Mouse (Mus musculus): Measurements from ENCODE around the gene Gosr2. TPM values are rescaled to one million over a fixed set of nuclear protein-coding genes. Genes with fewer than 3 reads are reported as not detected.
A peak's percentile ranks its signal among the peaks of the same experiment; 100 is the strongest.

Gene Gosr2
- polyA plus RNA-seq, 1 experiment = 21.0 TPM

DNA sequence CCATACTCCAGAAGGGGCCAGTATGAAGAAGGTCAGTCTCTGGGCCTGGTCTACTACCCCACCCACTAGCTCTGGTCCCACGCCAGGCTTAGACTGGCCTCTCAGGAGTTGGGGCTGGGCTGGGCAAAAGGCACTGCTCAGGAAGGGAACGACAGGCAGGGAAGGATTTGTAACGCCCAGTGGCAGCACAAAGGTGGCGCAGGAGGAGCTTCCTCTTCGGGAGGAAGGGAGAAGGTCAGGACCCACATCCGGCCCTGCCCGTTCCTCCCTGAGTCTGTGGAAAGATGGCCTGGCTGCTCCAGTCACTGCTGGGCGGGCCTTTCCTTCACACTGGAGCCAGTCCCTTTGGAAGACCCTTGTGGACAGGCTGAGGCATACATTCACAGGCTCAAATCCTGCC lies 9.3 kb upstream of the Gosr2 start:
- no peak overlapping the region for H3K4me3 ChIP-seq (replicated peaks; ENCODE audit: control insufficient read depth, low read depth, low read length)
- TF ChIP-seq POLR2A (IDR thresholded peaks at IDR 0.05; ENCODE audit: borderline replicate concordance, control insufficient read depth, low read depth, low read length) (no peak), CTCF (IDR thresholded peaks at IDR 0.05; ENCODE audit: control insufficient read depth, insufficient read depth, low read length) (no peak)
- WGBS = 26% methylated on average over 8 of the region's 8 CpGs
- no peaks in the 10 kb centered on the region; the same call in 1 of the 2 replicates for H3K4me1 ChIP-seq (ENCODE audit: control insufficient read depth, insufficient read depth, low read length)
- H3K27ac ChIP-seq (ENCODE audit: control insufficient read depth, insufficient read depth, low read depth, low read length, poor library complexity) = no peak overlapping the region

DNA sequence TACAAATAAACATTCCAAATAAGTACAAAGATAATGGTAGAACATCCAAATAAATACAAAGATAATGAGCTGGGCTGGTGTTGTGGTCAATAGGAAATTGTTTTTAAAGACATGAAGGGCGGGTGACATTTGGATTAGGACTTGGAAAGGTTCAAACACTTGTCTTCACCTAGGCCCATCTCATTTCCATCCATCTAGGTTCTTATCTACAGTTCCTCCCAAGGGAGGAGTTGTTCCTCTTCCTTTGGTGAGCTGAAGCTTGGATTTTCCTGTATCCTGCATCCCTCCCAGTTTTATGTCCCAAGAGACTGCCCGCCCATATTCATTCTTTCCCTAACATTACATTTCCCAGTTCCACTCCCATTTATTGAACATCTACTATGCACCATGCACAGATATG lies 528 bp upstream of the Gosr2 start:
- TF ChIP-seq POLR2A (IDR thresholded peaks at IDR 0.05; ENCODE audit: borderline replicate concordance, control insufficient read depth, low read depth, low read length) (no peak), CTCF (IDR thresholded peaks at IDR 0.05; ENCODE audit: control insufficient read depth, insufficient read depth, low read length) (no peak)
- WGBS = 79% methylated on average over 2 of the region's 2 CpGs
- no peak overlapping the region for H3K27ac ChIP-seq (ENCODE audit: control insufficient read depth, insufficient read depth, low read depth, low read length, poor library complexity)

DNA sequence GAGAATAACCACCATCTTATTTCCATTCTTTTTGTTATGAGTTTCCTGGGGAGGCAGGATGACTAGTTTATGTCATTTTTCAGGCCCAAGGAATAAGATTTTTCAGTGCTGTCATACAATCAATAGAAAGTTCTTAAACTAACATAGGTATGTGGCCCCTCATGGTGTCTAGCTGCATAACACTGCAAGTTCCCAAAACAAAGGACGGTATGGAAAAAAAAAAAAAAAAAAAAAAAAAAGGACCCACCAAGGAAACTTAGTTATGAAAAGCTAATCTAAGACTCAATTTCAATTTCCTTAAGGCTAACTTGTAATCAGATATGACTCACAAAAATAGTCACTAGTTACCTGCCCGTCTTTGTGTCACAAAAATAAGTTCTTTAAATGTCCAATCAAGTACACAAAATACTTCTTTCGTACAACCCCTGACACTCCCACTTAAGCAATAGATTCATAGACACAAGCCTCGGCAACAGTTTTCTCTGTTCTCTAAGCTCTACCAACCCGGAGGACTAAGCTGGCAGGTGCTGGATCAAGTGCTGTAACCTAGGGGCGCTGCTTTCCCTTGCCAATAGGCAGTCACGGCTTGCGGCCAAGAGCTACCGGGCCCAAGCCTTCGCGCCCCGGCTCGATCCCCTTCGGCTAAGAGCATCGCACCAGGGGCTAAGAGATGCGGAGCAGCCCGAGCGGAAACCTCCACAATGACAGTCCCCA lies 690 bp downstream of the Gosr2 start:
- 0% methylated on average over 18 of the region's 18 CpGs for WGBS
- TF ChIP-seq CTCF (IDR thresholded peaks at IDR 0.05; ENCODE audit: control insufficient read depth, insufficient read depth, low read length) (no peak), POLR2A (IDR thresholded peaks at IDR 0.05; ENCODE audit: borderline replicate concordance, control insufficient read depth, low read depth, low read length) (no peak)
- peaks cover 2% of the 10 kb centered on the region; the same call in 1 of the 2 replicates for H3K4me1 ChIP-seq (ENCODE audit: control insufficient read depth, insufficient read depth, low read length)

More for the DNA sequence above, 528 bp upstream of the Gosr2 start:
- Histone ChIP-seq H3K4me1 (ENCODE audit: control insufficient read depth, insufficient read depth, low read length) (peaks cover 2% of the 10 kb centered on the region; the same call in 1 of the 2 replicates), H3K4me3 (replicated peaks; ENCODE audit: control insufficient read depth, low read depth, low read length) (peak overlapping the region; percentile 93)

DNA sequence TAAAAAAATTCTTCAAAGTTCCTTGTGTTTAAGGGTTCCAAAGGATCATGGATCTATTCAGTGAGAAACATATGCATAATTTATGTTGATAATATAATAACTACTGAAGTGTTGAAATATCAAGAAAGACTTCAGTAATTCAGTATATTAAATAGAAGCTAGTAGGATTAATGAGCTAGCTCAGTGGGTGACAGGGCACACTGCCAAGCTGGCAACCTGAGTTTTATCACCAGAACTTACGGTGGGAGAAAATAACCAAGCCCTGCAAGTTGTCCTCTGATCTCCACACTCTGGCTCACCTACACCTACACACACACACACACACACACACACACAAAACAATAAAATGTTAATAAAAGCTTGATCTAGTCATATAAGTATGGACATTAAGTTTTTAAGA lies 4.5 kb downstream of the Gosr2 start:
- Histone ChIP-seq H3K27ac (ENCODE audit: control insufficient read depth, insufficient read depth, low read depth, low read length, poor library complexity) (no peak overlapping the region), H3K4me1 (ENCODE audit: control insufficient read depth, insufficient read depth, low read length) (peaks cover 2% of the 10 kb centered on the region; the same call in 1 of the 2 replicates), H3K4me3 (replicated peaks; ENCODE audit: control insufficient read depth, low read depth, low read length) (no peak overlapping the region)
- no peak for TF ChIP-seq CTCF (IDR thresholded peaks at IDR 0.05; ENCODE audit: control insufficient read depth, insufficient read depth, low read length)
- WGBS = 53% methylated on average over 1 of the region's 1 CpGs

More for the DNA sequence above, 690 bp downstream of the Gosr2 start:
- Histone ChIP-seq H3K4me3 (replicated peaks; ENCODE audit: control insufficient read depth, low read depth, low read length) (peak overlapping the region; percentile 93), H3K27ac (ENCODE audit: control insufficient read depth, insufficient read depth, low read depth, low read length, poor library complexity) (peak overlapping the region; percentile 99)

DNA sequence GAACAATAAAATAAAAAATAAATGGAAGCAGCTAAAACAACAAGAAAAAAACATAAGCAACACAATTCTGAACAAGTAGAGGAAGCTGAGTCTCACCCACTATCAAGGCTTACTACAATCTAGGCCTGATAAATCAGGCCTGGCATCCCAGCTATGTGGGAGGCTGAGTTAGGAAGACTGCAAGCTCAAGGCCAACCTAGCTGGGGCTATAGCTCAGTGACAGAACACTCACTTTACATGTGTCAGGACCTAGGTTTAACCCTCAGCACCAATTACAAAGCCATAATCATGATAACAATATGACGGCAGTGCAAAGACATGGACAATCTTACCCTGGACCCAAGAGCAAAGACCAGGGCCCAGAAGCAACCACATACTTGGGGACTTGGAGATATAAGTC lies 6.7 kb downstream of the Gosr2 start:
- peaks cover 2% of the 10 kb centered on the region for H3K4me1 ChIP-seq (ENCODE audit: control insufficient read depth, insufficient read depth, low read length)
- no peak overlapping the region for H3K4me3 ChIP-seq (replicated peaks; ENCODE audit: control insufficient read depth, low read depth, low read length)
- 89% methylated on average over 1 of the region's 1 CpGs for WGBS
- no peak overlapping the region for H3K27ac ChIP-seq (ENCODE audit: control insufficient read depth, insufficient read depth, low read depth, low read length, poor library complexity)
- TF ChIP-seq POLR2A (IDR thresholded peaks at IDR 0.05; ENCODE audit: borderline replicate concordance, control insufficient read depth, low read depth, low read length) (no peak), CTCF (IDR thresholded peaks at IDR 0.05; ENCODE audit: control insufficient read depth, insufficient read depth, low read length) (no peak)

DNA sequence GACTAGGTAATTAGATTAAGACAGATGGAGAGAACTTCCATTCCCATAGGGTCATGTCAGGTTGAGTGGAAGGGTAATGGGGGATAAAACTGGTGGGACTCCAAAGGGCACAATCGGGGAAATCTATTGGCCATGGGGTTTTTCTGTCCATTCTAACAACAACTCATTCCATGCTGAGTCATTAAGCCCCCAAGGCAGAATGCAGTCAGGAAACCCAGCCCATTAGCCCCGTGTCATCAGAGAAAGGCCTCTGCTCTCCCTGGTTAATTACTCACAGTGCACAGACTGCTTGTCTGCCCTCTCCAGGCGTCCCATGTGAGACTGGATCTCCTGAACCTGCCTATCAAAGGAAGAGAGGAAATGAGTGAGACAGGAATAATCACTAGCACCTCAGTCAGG lies 8.7 kb downstream of the Gosr2 start:
- 23% methylated on average over 3 of the region's 3 CpGs for WGBS
- no peak overlapping the region for H3K27ac ChIP-seq (ENCODE audit: control insufficient read depth, insufficient read depth, low read depth, low read length, poor library complexity)
- peaks cover 2% of the 10 kb centered on the region for H3K4me1 ChIP-seq (ENCODE audit: control insufficient read depth, insufficient read depth, low read length)
- H3K4me3 ChIP-seq (replicated peaks; ENCODE audit: control insufficient read depth, low read depth, low read length) = no peak overlapping the region
- no peak for TF ChIP-seq CTCF (IDR thresholded peaks at IDR 0.05; ENCODE audit: control insufficient read depth, insufficient read depth, low read length)
- no peak for TF ChIP-seq POLR2A (IDR thresholded peaks at IDR 0.05; ENCODE audit: borderline replicate concordance, control insufficient read depth, low read depth, low read length)

DNA sequence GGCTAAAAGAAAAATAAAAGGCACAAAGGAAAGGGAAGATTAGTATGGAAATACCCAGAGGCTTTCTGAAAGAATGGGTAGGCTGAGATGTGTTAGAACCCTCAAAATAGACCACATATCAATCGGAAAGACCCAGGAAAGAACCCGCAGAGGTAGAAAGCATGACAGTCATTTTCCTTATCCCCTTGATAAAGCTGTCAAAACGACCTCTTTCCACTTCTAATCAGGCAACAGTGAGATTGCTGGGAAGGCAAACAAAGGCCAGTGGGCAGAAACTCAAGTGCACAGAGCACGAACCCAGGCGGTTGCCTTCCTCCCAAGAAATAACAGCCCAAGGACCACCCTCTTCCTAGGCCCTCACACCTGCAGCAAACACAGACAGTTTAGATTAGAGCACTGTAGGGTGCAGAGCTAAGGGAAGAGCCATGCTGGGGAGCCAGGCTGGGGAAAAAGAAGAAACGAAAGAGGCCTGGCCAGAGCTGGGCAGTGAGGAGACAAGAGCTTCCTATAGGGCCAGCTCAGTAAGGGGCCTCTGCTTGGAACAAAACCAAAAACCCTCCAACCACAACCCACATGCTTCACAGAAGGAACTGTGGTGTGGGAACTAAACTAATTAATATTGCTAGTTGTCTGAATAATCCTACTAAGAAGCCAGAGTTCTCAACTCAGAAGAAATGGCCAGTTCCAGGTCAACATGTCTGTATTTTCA lies 9.3 kb downstream of the Gosr2 start:
- Histone ChIP-seq H3K4me1 (ENCODE audit: control insufficient read depth, insufficient read depth, low read length) (peaks cover 2% of the 10 kb centered on the region), H3K27ac (ENCODE audit: control insufficient read depth, insufficient read depth, low read depth, low read length, poor library complexity) (peak overlapping the region; percentile 24; the same call in 1 of the 2 replicates), H3K4me3 (replicated peaks; ENCODE audit: control insufficient read depth, low read depth, low read length) (no peak overlapping the region)
- WGBS = 43% methylated on average over 6 of the region's 6 CpGs
- TF ChIP-seq CTCF (IDR thresholded peaks at IDR 0.05; ENCODE audit: control insufficient read depth, insufficient read depth, low read length) (no peak), POLR2A (IDR thresholded peaks at IDR 0.05; ENCODE audit: borderline replicate concordance, control insufficient read depth, low read depth, low read length) (no peak)

DNA sequence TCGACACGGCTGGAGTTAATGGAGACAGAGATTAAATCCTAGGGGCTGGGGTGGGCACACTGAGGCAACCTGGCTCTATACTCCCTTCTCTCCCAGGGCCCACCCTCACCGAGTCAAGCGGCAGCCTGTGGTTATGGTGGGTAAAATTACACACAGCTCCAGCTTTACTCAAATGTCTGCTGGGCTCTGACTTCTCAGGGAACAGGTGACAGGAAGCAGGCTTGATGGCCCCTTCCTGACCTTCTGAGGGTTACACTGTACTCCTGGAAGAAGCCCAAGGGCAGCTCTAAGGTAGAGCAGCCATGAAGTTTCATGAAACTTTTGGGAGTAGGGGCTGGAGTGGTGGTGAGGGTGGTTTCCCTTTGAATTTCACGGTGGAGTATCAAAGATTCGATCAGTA lies 11.0 kb downstream of the Gosr2 start:
- no peak for TF ChIP-seq POLR2A (IDR thresholded peaks at IDR 0.05; ENCODE audit: borderline replicate concordance, control insufficient read depth, low read depth, low read length)
- TF ChIP-seq CTCF (IDR thresholded peaks at IDR 0.05; ENCODE audit: control insufficient read depth, insufficient read depth, low read length) = no peak
- H3K4me3 ChIP-seq (replicated peaks; ENCODE audit: control insufficient read depth, low read depth, low read length) = no peak overlapping the region
- H3K4me1 ChIP-seq (ENCODE audit: control insufficient read depth, insufficient read depth, low read length) = peaks cover 2% of the 10 kb centered on the region
- H3K27ac ChIP-seq (ENCODE audit: control insufficient read depth, insufficient read depth, low read depth, low read length, poor library complexity) = 0 out of 2 replicates have a peak overlapping the region, but pooled peaks have one; percentile 20
- 13% methylated on average over 6 of the region's 6 CpGs for WGBS
